Mouse (Mus musculus) midbrain, embryonic 11.5 days (tissue): Measurements from ENCODE around the gene Fastkd5. TPM values are rescaled to one million over a fixed set of nuclear protein-coding genes. Genes with fewer than 3 reads are reported as not detected.

Experiments used
- ATAC-seq: fragments of 200-750 bp; cut with Nextera tagmentation; 2 replicates; pipeline ENCODE4 v1.8.0; 2017; ENCODE audit warnings: moderate TSS enrichment, moderate library complexity; ENCODE audit not compliant: low FRiP score
- DNase-seq: peaks from one replicate; pipeline ENCODE4 v3.0.0; 2015; ENCODE audit warnings: low spot score; ENCODE audit errors: missing footprints
- H3K27ac ChIP-seq: fragments of 300-500 bp; sonication (generic); 2 replicates; pipeline ENCODE4 v1.5.1; 2014; ENCODE audit warnings: low read depth, low read length
- H3K27me3 ChIP-seq: fragments of 300-500 bp; sonication (generic); 2 replicates; pipeline ENCODE4 v1.6.1; 2014; ENCODE audit warnings: mild to moderate bottlenecking, low read length, moderate library complexity, mixed read lengths; ENCODE audit not compliant: control insufficient read depth, insufficient read depth
- H3K36me3 ChIP-seq: fragments of 300-500 bp; sonication (generic); 2 replicates; pipeline ENCODE4 v1.6.1; 2014; ENCODE audit warnings: mild to moderate bottlenecking, low read length, moderate library complexity, mixed read lengths; ENCODE audit not compliant: control insufficient read depth, insufficient read depth
- H3K4me1 ChIP-seq: fragments of 300-500 bp; sonication (generic); 2 replicates; pipeline ENCODE4 v1.6.1; 2014; ENCODE audit warnings: low read length; ENCODE audit not compliant: control insufficient read depth, insufficient read depth
- H3K4me2 ChIP-seq: fragments of 300-500 bp; sonication (generic); 2 replicates; pipeline ENCODE4 v1.6.1; 2014; ENCODE audit warnings: mild to moderate bottlenecking, moderate library complexity
- H3K4me3 ChIP-seq: fragments of 300-500 bp; sonication (generic); 2 replicates; pipeline ENCODE4 v1.5.1; 2014; ENCODE audit warnings: low read depth, low read length
- H3K9ac ChIP-seq: fragments of 300-500 bp; sonication (generic); 2 replicates; pipeline ENCODE4 v1.6.1; 2014; ENCODE audit warnings: low read length
- H3K9me3 ChIP-seq: fragments of 300-500 bp; sonication (generic); 2 replicates; pipeline ENCODE4 v1.6.1; 2016; ENCODE audit warnings: low read length; ENCODE audit not compliant: control insufficient read depth
- WGBS: fragments of 180-500 bp; shearing (Covaris S2); extraction: QIAGEN DNeasy Blood & Tissue Kit; methylation state at CpG from one replicate; pipeline ENCODE4 v1.1.7; 2014; 5-methylcytosine and 5-hydroxymethylcytosine counted together
- polyA plus RNA-seq: library from polyadenylated mRNA; unstranded; fragments of >200 nt; fragmentation: Nextera tagmentation; extraction: Ambion mirVana; gene quantifications from 2 replicates; pipeline ENCODE4 v1.2.1, GENCODE M21; 2014

Fastkd5 gene
- polyA plus RNA-seq, 1 experiment from 2014 or later, result 19.7 TPM

GRCm38 (mm10) chr2:130589157-130589556 lies 40.7 kb downstream of the Fastkd5 start:
- H3K36me3 ChIP-seq, result peaks cover 6% of the 10 kb centered on the region; the same call in 1 of the 2 replicates
- 68% methylated on average over 4 of the region's 4 CpGs for WGBS
- no peak overlapping the region for H3K4me3 ChIP-seq
- DNase-seq (no peak), ATAC-seq (no peak)
- H3K4me2 ChIP-seq, result no peak overlapping the region
- H3K27ac ChIP-seq, result no peak overlapping the region
- no peak overlapping the region for H3K9ac ChIP-seq
- H3K9me3 ChIP-seq, result no peaks in the 10 kb centered on the region
- H3K4me1 ChIP-seq, result no peaks in the 10 kb centered on the region
- no peaks in the 10 kb centered on the region for H3K27me3 ChIP-seq

- H3K9ac ChIP-seq, result no peak overlapping the region
- no peaks in the 10 kb centered on the region for H3K9me3 ChIP-seq
- no peak for DNase-seq
- H3K4me1 ChIP-seq, result no peaks in the 10 kb centered on the region
- ATAC-seq, result no peak
- no peak overlapping the region for H3K27ac ChIP-seq
- no peaks in the 10 kb centered on the region for H3K27me3 ChIP-seq
- no peak overlapping the region for H3K4me3 ChIP-seq
- H3K4me2 ChIP-seq, result no peak overlapping the region
- peaks cover 6% of the 10 kb centered on the region; the same call in 1 of the 2 replicates for H3K36me3 ChIP-seq
- 81% methylated on average over 2 of the region's 2 CpGs for WGBS
These were observed 41.5 kb downstream of the Fastkd5 start for GRCm38 (mm10) chr2:130588373-130588772.

- peaks cover 21% of the 10 kb centered on the region for H3K27me3 ChIP-seq
- H3K4me2 ChIP-seq, result no peak overlapping the region
- peaks cover under 1% of the 10 kb centered on the region; the same call in 1 of the 2 replicates for H3K4me1 ChIP-seq
- H3K4me3 ChIP-seq, result no peak overlapping the region
- no peak overlapping the region for H3K27ac ChIP-seq
- DNase-seq (no peak), ATAC-seq (no peak)
- 84% methylated on average over 6 of the region's 6 CpGs for WGBS
- H3K36me3 ChIP-seq, result peaks cover 6% of the 10 kb centered on the region; the same call in 1 of the 2 replicates
- no peaks in the 10 kb centered on the region for H3K9me3 ChIP-seq
- H3K9ac ChIP-seq, result no peak overlapping the region
These were observed 43.8 kb downstream of the Fastkd5 start for GRCm38 (mm10) chr2:130586016-130586415.

GRCm38 (mm10) chr2:130583902-130584560 lies 45.8 kb downstream of the Fastkd5 start:
- H3K9me3 ChIP-seq, result no peaks in the 10 kb centered on the region
- no peak overlapping the region for H3K9ac ChIP-seq
- 85% methylated on average over 10 of the region's 10 CpGs for WGBS
- no peak overlapping the region for H3K4me3 ChIP-seq
- no peaks in the 10 kb centered on the region; the same call in 1 of the 2 replicates for H3K36me3 ChIP-seq
- ATAC-seq (no peak), DNase-seq (no peak)
- H3K27me3 ChIP-seq, result peaks cover 41% of the 10 kb centered on the region
- H3K27ac ChIP-seq, result no peak overlapping the region
- no peak overlapping the region for H3K4me2 ChIP-seq
- H3K4me1 ChIP-seq, result peaks cover 9% of the 10 kb centered on the region; the same call in 1 of the 2 replicates

GRCm38 (mm10) chr2:130582552-130582951 lies 47.3 kb downstream of the Fastkd5 start, which contains the start of gene Avp:
TSS of gene Avp (minus strand) at chr2:130582554.
- Histone ChIP-seq H3K27me3 (peaks cover 56% of the 10 kb centered on the region), H3K4me1 (peaks cover 9% of the 10 kb centered on the region; the same call in 1 of the 2 replicates), H3K9me3 (no peaks in the 10 kb centered on the region), H3K4me3 (no peak within 1 kb of the TSS), H3K27ac (no peak within 1 kb of the TSS), H3K4me2 (no peak within 1 kb of the TSS), H3K36me3 (no peaks in the 10 kb centered on the region; the same call in 1 of the 2 replicates), H3K9ac (no peak within 1 kb of the TSS)
- ATAC-seq (no peak), DNase-seq (no peak)
- WGBS, result 36% methylated on average over 10 of the region's 10 CpGs

GRCm38 (mm10) chr2:130581201-130581600 lies 48.6 kb downstream of the Fastkd5 start:
- H3K27me3 ChIP-seq, result peaks cover 69% of the 10 kb centered on the region
- 4% methylated on average over 16 of the region's 16 CpGs for WGBS
- H3K4me2 ChIP-seq, result peak overlapping the region; percentile 40
- H3K4me3 ChIP-seq, result peak overlapping the region; percentile 18
- no peak overlapping the region for H3K27ac ChIP-seq
- H3K9me3 ChIP-seq, result no peaks in the 10 kb centered on the region
- ATAC-seq (no peak), DNase-seq (peak; percentile 91)
- H3K4me1 ChIP-seq, result peaks cover 13% of the 10 kb centered on the region
- H3K36me3 ChIP-seq, result no peaks in the 10 kb centered on the region; the same call in 1 of the 2 replicates
- H3K9ac ChIP-seq, result no peak overlapping the region

- H3K27me3 ChIP-seq, result peaks cover 80% of the 10 kb centered on the region
- H3K9me3 ChIP-seq, result no peaks in the 10 kb centered on the region
- no peak overlapping the region for H3K27ac ChIP-seq
- H3K4me1 ChIP-seq, result peaks cover 13% of the 10 kb centered on the region
- H3K36me3 ChIP-seq, result no peaks in the 10 kb centered on the region; the same call in 1 of the 2 replicates
- DNase-seq (peak; percentile 87), ATAC-seq (no peak)
- 7% methylated on average over 8 of the region's 8 CpGs for WGBS
- H3K4me2 ChIP-seq, result no peak overlapping the region; the same call in 1 of the 2 replicates
- no peak overlapping the region for H3K4me3 ChIP-seq
- H3K9ac ChIP-seq, result no peak overlapping the region
These were observed 50.0 kb downstream of the Fastkd5 start for GRCm38 (mm10) chr2:130579791-130580190.

- DNase-seq (peak; percentile 92), ATAC-seq (no peak)
- Histone ChIP-seq H3K27me3 (peaks cover 80% of the 10 kb centered on the region), H3K27ac (no peak overlapping the region), H3K4me2 (no peak overlapping the region), H3K4me3 (no peak overlapping the region), H3K36me3 (no peaks in the 10 kb centered on the region; the same call in 1 of the 2 replicates), H3K9ac (no peak overlapping the region), H3K9me3 (no peaks in the 10 kb centered on the region), H3K4me1 (peaks cover 13% of the 10 kb centered on the region)
- WGBS, result 5% methylated on average over 11 of the region's 11 CpGs
These were observed 51.7 kb downstream of the Fastkd5 start for GRCm38 (mm10) chr2:130578148-130578547.

- WGBS, result 5% methylated on average over 12 of the region's 12 CpGs
- H3K4me1 ChIP-seq, result peaks cover 13% of the 10 kb centered on the region
These were observed 52.2 kb downstream of the Fastkd5 start for GRCm38 (mm10) chr2:130577632-130578031.

More at GRCm38 (mm10) chr2:130577632-130578031, 52.2 kb downstream of the Fastkd5 start:
- 0 out of 2 replicates have a peak, but pooled peaks have one; percentile 29 for ATAC-seq
- Histone ChIP-seq H3K27me3 (peaks cover 75% of the 10 kb centered on the region), H3K9me3 (no peaks in the 10 kb centered on the region), H3K36me3 (no peaks in the 10 kb centered on the region; the same call in 1 of the 2 replicates), H3K27ac (no peak overlapping the region), H3K9ac (no peak overlapping the region), H3K4me3 (no peak overlapping the region), H3K4me2 (no peak overlapping the region)
- peak; percentile 88 for DNase-seq
